Mouse (Mus musculus) kidney, adult 18-20 months (tissue): ENCODE data around the gene Prps1l1.

Experiments
- DNase-seq: peaks from one replicate; pipeline ENCODE4 v3.0.0; 2021

The Prps1l1 gene

DNA sequence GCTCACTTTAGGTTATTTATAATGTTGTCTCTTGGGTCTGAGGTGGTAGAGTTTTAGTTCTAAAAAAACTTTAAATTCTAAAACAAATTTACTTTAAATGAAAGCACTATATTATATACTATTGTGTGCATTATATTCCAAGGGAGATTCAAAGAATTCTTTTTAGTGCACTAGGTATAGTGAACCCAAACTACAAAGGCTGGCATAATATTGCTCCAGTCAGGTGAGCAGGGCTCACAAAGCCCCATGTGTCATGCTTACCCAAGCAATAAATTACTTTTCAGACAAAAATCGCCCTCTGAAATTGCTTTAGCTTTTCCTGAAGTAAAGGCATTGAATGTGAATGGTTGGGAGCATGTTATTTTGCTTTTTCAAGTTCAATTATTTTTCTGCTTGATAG is 43.0 kb downstream of the Prps1l1 start:
- DNase-seq = no peak
